Mouse (Mus musculus) neural tube, embryonic 12.5 days (tissue): ENCODE measurements around the gene Neu1. TPM values are rescaled to one million over a fixed set of nuclear protein-coding genes. Genes with fewer than 3 reads are reported as not detected.

Experiments used
- ATAC-seq: fragments of 200-750 bp; cut with Nextera tagmentation; 2 replicates; pipeline ENCODE4 v1.8.0; 2017; ENCODE audit warnings: low read depth, mild to moderate bottlenecking, moderate TSS enrichment, moderate library complexity; ENCODE audit not compliant: low FRiP score
- H3K27ac ChIP-seq: fragments of 300-500 bp; sonication (generic); 2 replicates; pipeline ENCODE4 v1.5.1; 2016
- H3K27me3 ChIP-seq: fragments of 300-500 bp; sonication (generic); replicated peaks from 2 replicates; pipeline ENCODE4 v1.6.1; 2016; ENCODE audit warnings: mild to moderate bottlenecking
- H3K36me3 ChIP-seq: fragments of 300-500 bp; sonication (generic); 2 replicates; pipeline ENCODE4 v1.6.1; 2016; ENCODE audit warnings: mild to moderate bottlenecking
- H3K4me1 ChIP-seq: fragments of 300-500 bp; sonication (generic); 2 replicates; pipeline ENCODE4 v1.6.1; 2016
- H3K4me2 ChIP-seq: fragments of 300-500 bp; sonication (generic); replicated peaks from 2 replicates; pipeline ENCODE4 v1.6.1; 2016; ENCODE audit warnings: mild to moderate bottlenecking
- H3K4me3 ChIP-seq: fragments of 300-500 bp; sonication (generic); 2 replicates; pipeline ENCODE4 v1.5.1; 2016
- H3K9ac ChIP-seq: fragments of 300-500 bp; sonication (generic); 2 replicates; pipeline ENCODE4 v1.6.1; 2016; ENCODE audit warnings: mild to moderate bottlenecking
- H3K9me3 ChIP-seq: fragments of 300-500 bp; sonication (generic); 2 replicates; pipeline ENCODE4 v1.6.1; 2016; ENCODE audit warnings: mild to moderate bottlenecking
- WGBS: fragments of 180-500 bp; shearing (Covaris S2); methylation state at CpG from one replicate; pipeline ENCODE4 v1.1.7; 2016; 5-methylcytosine and 5-hydroxymethylcytosine counted together
- polyA plus RNA-seq: library from polyadenylated mRNA; unstranded; fragments of >200 nt; fragmentation: Nextera tagmentation; extraction: Ambion mirVana; gene quantifications from 2 replicates; pipeline ENCODE4 v1.2.1, GENCODE M21; 2016

The Neu1 gene
- polyA plus RNA-seq, 1 experiment from 2014 or later: 24.4 TPM

DNA sequence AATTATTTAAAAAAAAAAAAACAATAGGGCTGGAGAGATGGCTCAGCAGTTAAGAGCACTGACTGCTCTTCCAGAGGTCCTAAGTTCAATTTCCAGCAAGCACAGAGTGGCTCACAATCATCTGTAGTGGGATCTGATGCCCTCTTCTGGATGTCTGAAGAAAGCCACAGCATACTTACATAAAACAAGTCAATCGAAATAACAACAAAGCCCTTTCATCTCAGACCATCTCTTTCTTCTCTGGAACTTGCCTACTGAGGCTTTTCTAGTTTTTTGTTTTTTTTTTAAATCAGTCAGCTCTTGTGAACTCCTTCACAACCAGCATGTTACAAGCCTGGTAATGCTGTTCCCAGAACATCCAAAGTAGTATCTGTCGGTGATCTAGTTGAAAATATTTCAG lies 49.6 kb downstream of the Neu1 start:
- WGBS: 19% methylated on average over 2 of the region's 2 CpGs
- H3K9ac ChIP-seq: peak overlapping the region; percentile 80; the same call in 1 of the 2 replicates
- H3K27me3 ChIP-seq: no peaks in the 10 kb centered on the region
- peak overlapping the region; percentile 73 for H3K4me2 ChIP-seq
- H3K9me3 ChIP-seq: no peaks in the 10 kb centered on the region
- ATAC-seq: no peak
- peaks cover 13% of the 10 kb centered on the region for H3K4me1 ChIP-seq
- no peak overlapping the region for H3K27ac ChIP-seq
- H3K4me3 ChIP-seq: peak overlapping the region; percentile 78
- H3K36me3 ChIP-seq: peaks cover 12% of the 10 kb centered on the region

DNA sequence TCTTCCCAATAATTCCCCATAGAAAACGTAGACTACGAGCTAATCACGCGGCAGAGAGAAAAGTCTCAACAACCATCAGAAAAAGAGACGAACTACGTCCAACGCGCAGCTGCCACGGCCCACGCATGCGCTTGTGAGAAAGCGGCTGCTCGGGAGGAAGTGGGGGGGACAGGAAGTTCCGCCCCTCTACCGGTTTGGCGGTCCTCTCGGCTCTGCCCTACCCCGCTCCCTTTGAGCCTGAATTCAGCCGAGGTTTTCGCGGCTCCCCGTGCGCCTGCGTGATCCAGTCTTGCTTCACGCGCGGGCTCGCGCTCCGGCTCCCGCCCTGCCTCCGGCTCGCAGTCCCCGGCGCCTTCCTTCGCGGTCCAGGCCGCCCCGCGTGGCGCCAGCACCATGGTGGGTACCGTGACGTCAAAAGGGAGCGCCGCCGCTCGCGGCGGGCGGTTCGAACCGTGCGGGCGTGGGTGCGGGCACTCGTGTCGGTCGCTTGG lies 50.7 kb downstream of the Neu1 start, which contains the start of gene Lsm2:
Lsm2 (plus strand) TSS at position 173 of the 491 bp plus-strand sequence.
- peak within 1 kb of the TSS; percentile 87 for H3K27ac ChIP-seq
- no peaks in the 10 kb centered on the region for H3K27me3 ChIP-seq
- peak within 1 kb of the TSS; percentile 80 for H3K9ac ChIP-seq
- H3K4me2 ChIP-seq: peak within 1 kb of the TSS; percentile 73
- H3K4me3 ChIP-seq: peak within 1 kb of the TSS; percentile 78
- ATAC-seq: peak; percentile 90
- no peaks in the 10 kb centered on the region for H3K9me3 ChIP-seq
- H3K36me3 ChIP-seq: peaks cover 23% of the 10 kb centered on the region
- under 1% methylated on average over 58 of the region's 58 CpGs for WGBS
- H3K4me1 ChIP-seq: peaks cover 13% of the 10 kb centered on the region

GRCm38 (mm10) chr17:34982328-34982727 lies 51.3 kb downstream of the Neu1 start:
- Histone ChIP-seq H3K4me3 (peak overlapping the region; percentile 78), H3K4me1 (peaks cover 13% of the 10 kb centered on the region), H3K27ac (peak overlapping the region; percentile 87; the same call in 1 of the 2 replicates), H3K36me3 (peaks cover 23% of the 10 kb centered on the region), H3K9ac (peak overlapping the region; percentile 80), H3K4me2 (peak overlapping the region; percentile 73), H3K27me3 (no peaks in the 10 kb centered on the region), H3K9me3 (no peaks in the 10 kb centered on the region)
- ATAC-seq: no peak; the same call in 1 of the 2 replicates
- WGBS: under 1% methylated on average over 15 of the region's 15 CpGs

- no peak overlapping the region for H3K4me2 ChIP-seq
- H3K9ac ChIP-seq: no peak overlapping the region
- no peaks in the 10 kb centered on the region for H3K27me3 ChIP-seq
- no peak overlapping the region for H3K4me3 ChIP-seq
- ATAC-seq: no peak
- H3K36me3 ChIP-seq: peaks cover 21% of the 10 kb centered on the region
- H3K4me1 ChIP-seq: peaks cover 13% of the 10 kb centered on the region
- no peaks in the 10 kb centered on the region for H3K9me3 ChIP-seq
- WGBS: 86% methylated on average over 2 of the region's 2 CpGs
- H3K27ac ChIP-seq: no peak overlapping the region
Observed at GRCm38 (mm10) chr17:34984218-34984617, 53.2 kb downstream of the Neu1 start.

Other genes with a start within 250 kb of the Neu1 start
- gene C4b, start 187.4 kb upstream of the Neu1 start, polyA plus RNA-seq: not detected in 2 replicates
- not detected in 2 replicates for gene Cyp21a1, start 126.7 kb upstream of the Neu1 start, polyA plus RNA-seq
- gene Stk19, start 94.3 kb upstream of the Neu1 start, polyA plus RNA-seq: 30.8 and 30.9 TPM in 2 replicates
- 64.1 and 66.2 TPM in 2 replicates for gene Dxo, start 94.2 kb upstream of the Neu1 start, polyA plus RNA-seq
- 61.2 and 64.7 TPM in 2 replicates for gene Skiv2l, start 81.0 kb upstream of the Neu1 start, polyA plus RNA-seq
- 95.9 and 98.6 TPM in 2 replicates for gene Nelfe, start 80.9 kb upstream of the Neu1 start, polyA plus RNA-seq
- gene Cfb, start 68.7 kb upstream of the Neu1 start, polyA plus RNA-seq: 2.0 and 3.0 TPM in 2 replicates
- 11.5 and 12.0 TPM in 2 replicates for gene Zbtb12, start 51.8 kb upstream of the Neu1 start, polyA plus RNA-seq
- gene Gm20547, start 49.2 kb upstream of the Neu1 start, polyA plus RNA-seq: not detected in 2 replicates
- 1.0 and 1.5 TPM in 2 replicates for gene C2, start 33.0 kb upstream of the Neu1 start, polyA plus RNA-seq
- gene Ehmt2, start 32.8 kb upstream of the Neu1 start, polyA plus RNA-seq: 113 and 117 TPM in 2 replicates
- not detected in 2 replicates for gene Slc44a4, start 16.8 kb upstream of the Neu1 start, polyA plus RNA-seq
- gene Hspa1b, start 28.0 kb downstream of the Neu1 start, polyA plus RNA-seq: 0.26 TPM in 1 of 2 replicates, not detected in the other
- gene Gm20481, start 38.7 kb downstream of the Neu1 start, polyA plus RNA-seq: not detected in 2 replicates
- 3.1 and 3.5 TPM in 2 replicates for gene Hspa1a, start 40.9 kb downstream of the Neu1 start, polyA plus RNA-seq
- 1.4 and 2.3 TPM in 2 replicates for gene Hspa1l, start 41.5 kb downstream of the Neu1 start, polyA plus RNA-seq
- gene Lsm2, start 50.6 kb downstream of the Neu1 start, polyA plus RNA-seq: 150 and 158 TPM in 2 replicates
- 118 and 119 TPM in 2 replicates for gene Vars, start 69.7 kb downstream of the Neu1 start, polyA plus RNA-seq
- 0.06 and 0.15 TPM in 2 replicates for gene Vwa7, start 85.3 kb downstream of the Neu1 start, polyA plus RNA-seq
- gene Sapcd1, start 96.8 kb downstream of the Neu1 start, polyA plus RNA-seq: 3.8 and 5.0 TPM in 2 replicates
- 3.1 and 4.1 TPM in 2 replicates for gene Msh5, start 115.5 kb downstream of the Neu1 start, polyA plus RNA-seq
- 169 and 178 TPM in 2 replicates for gene Clic1, start 118.7 kb downstream of the Neu1 start, polyA plus RNA-seq
- 564 and 591 TPM in 2 replicates for gene Ddah2, start 127.8 kb downstream of the Neu1 start, polyA plus RNA-seq
- not detected in 2 replicates for gene Ly6g6c, start 134.1 kb downstream of the Neu1 start, polyA plus RNA-seq
- gene Mpig6b, start 134.9 kb downstream of the Neu1 start, polyA plus RNA-seq: 0.81 and 0.88 TPM in 2 replicates
- gene Ly6g6e, start 145.6 kb downstream of the Neu1 start, polyA plus RNA-seq: 0.38 and 0.57 TPM in 2 replicates
- 1.9 and 2.2 TPM in 2 replicates for gene Ly6g6d, start 146.8 kb downstream of the Neu1 start, polyA plus RNA-seq
- 0.23 and 0.84 TPM in 2 replicates for gene Ly6g6f, start 154.4 kb downstream of the Neu1 start, polyA plus RNA-seq
- gene Abhd16a, start 158.0 kb downstream of the Neu1 start, polyA plus RNA-seq: 78.7 and 83.6 TPM in 2 replicates
- gene Ly6g5c, start 177.0 kb downstream of the Neu1 start, polyA plus RNA-seq: not detected in 2 replicates
- 1.1 TPM in 2 replicates for gene Ly6g5b, start 184.2 kb downstream of the Neu1 start, polyA plus RNA-seq
- gene Gpank1, start 190.2 kb downstream of the Neu1 start, polyA plus RNA-seq: 24.9 and 28.0 TPM in 2 replicates
- 289 and 295 TPM in 2 replicates for gene Csnk2b, start 190.8 kb downstream of the Neu1 start, polyA plus RNA-seq
- 6.1 and 7.8 TPM in 2 replicates for gene D17H6S53E, start 195.1 kb downstream of the Neu1 start, polyA plus RNA-seq
- 0.32 and 0.93 TPM in 2 replicates for gene Apom, start 200.8 kb downstream of the Neu1 start, polyA plus RNA-seq
- 82.8 and 84.5 TPM in 2 replicates for gene Bag6, start 203.9 kb downstream of the Neu1 start, polyA plus RNA-seq
- gene Prrc2a, start 233.6 kb downstream of the Neu1 start, polyA plus RNA-seq: 205 and 224 TPM in 2 replicates
- gene Aif1, start 244.8 kb downstream of the Neu1 start, polyA plus RNA-seq: 8.3 and 9.1 TPM in 2 replicates